Mouse (Mus musculus): ENCODE measurements at regions not wholly inside any gene's neighbourhood (a gene's known extent, or its start where the extent isn't known, plus 50 kb on each side); places are given as distances from the start of the nearest gene placed in this dataset.

DNA sequence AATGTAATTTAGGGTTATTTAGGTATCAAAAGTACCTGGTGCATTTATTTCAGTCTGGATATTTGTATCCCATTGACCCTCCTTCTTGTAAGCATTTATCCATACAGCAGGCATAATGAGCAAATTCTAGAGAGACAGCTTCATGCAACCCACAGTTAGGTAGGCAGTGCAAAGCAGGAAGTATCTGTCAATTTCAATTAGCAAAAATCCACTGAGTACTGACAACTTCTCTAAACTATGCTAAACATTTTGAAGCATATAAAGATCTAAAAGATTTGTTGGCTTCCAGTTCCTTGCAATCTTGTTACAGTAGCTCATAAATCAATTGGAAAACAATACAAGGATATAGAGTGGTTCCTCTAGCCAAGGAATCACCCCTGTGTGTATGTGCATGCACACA is 124.2 kb upstream of the Crim1 start:
- in situ Hi-C loops (cut with MboI; ENCODE audit: low pct_ligation_motif_present, low pct_unique_long_range_greater_than_20kb, low sequenced_read_pairs) = no loop called here
- Histone ChIP-seq H3K4me3 (replicated peaks in 1 of 3; ENCODE audit: low read depth in 2 of 3, low read length in 2 of 3, poor library complexity in 1 of 3) (no peak overlapping the region), H3K79me2 (replicated peaks; ENCODE audit: control insufficient read depth, extremely low read depth, insufficient read depth, poor library complexity, severe bottlenecking) (no peaks in the 10 kb centered on the region), H3K9ac (ENCODE audit: insufficient read depth, low read depth) (no peak overlapping the region), H3K4me2 (ENCODE audit: insufficient read depth, low read depth, poor library complexity, severe bottlenecking) (no peak overlapping the region), H3K27me3 (replicated peaks) (no peaks in the 10 kb centered on the region), H3K4me1 (ENCODE audit: control insufficient read depth in 1 of 2, insufficient read depth in 2 of 2) (no peaks in the 10 kb centered on the region), H3K27ac (ENCODE audit: insufficient read depth, low read depth) (no peak overlapping the region), H3K36me3 (replicated peaks in 1 of 2; ENCODE audit: control insufficient read depth in 1 of 2, insufficient read depth in 1 of 2, low read length in 1 of 2) (no peaks in the 10 kb centered on the region), H3K9me3 (replicated peaks; ENCODE audit: low read length) (no peaks in the 10 kb centered on the region)
- dilution Hi-C loops (cut with MboI; ENCODE audit: extremely low pct_ligation_motif_present, extremely low pct_unique_long_range_greater_than_20kb, low sequenced_read_pairs) = no loop called here
- TF ChIP-seq JUND (conservative IDR thresholded peaks at IDR 0.05; ENCODE audit: low read depth, low read length) (no peak), MEF2A (IDR thresholded peaks at IDR 0.05; ENCODE audit: borderline replicate concordance, low read depth, low read length) (no peak), POLR2A (IDR thresholded peaks at IDR 0.05; ENCODE audit: low read depth, low read length) (no peak)
- DNase-seq (ENCODE audit: extremely low read depth) = no peak

GRCm38 (mm10) chr17:78078381-78078780 is 121.7 kb upstream of the Crim1 start:
- Histone ChIP-seq H3K79me2 (replicated peaks; ENCODE audit: control insufficient read depth, extremely low read depth, insufficient read depth, poor library complexity, severe bottlenecking) (no peaks in the 10 kb centered on the region), H3K27me3 (replicated peaks) (no peaks in the 10 kb centered on the region), H3K36me3 (replicated peaks in 1 of 2; ENCODE audit: control insufficient read depth in 1 of 2, insufficient read depth in 1 of 2, low read length in 1 of 2) (no peaks in the 10 kb centered on the region), H3K9me3 (replicated peaks; ENCODE audit: low read length) (no peaks in the 10 kb centered on the region), H3K4me1 (ENCODE audit: control insufficient read depth in 1 of 2, insufficient read depth in 2 of 2) (no peaks in the 10 kb centered on the region), H3K9ac (ENCODE audit: insufficient read depth, low read depth) (no peak overlapping the region), H3K4me2 (ENCODE audit: insufficient read depth, low read depth, poor library complexity, severe bottlenecking) (no peak overlapping the region), H3K4me3 (replicated peaks in 1 of 3; ENCODE audit: low read depth in 2 of 3, low read length in 2 of 3, poor library complexity in 1 of 3) (no peak overlapping the region), H3K27ac (ENCODE audit: insufficient read depth, low read depth) (no peak overlapping the region)
- no peak for TF ChIP-seq HCFC1 (IDR thresholded peaks at IDR 0.05; ENCODE audit: low read depth, low read length)
- no peak for TF ChIP-seq JUN (IDR thresholded peaks at IDR 0.05; ENCODE audit: insufficient read depth, low read depth, low read length)
- TF ChIP-seq MEF2A (IDR thresholded peaks at IDR 0.05; ENCODE audit: borderline replicate concordance, low read depth, low read length) = no peak
- TF ChIP-seq ETS1 (conservative IDR thresholded peaks at IDR 0.05; ENCODE audit: low read depth, low read length) = no peak
- no peak for TF ChIP-seq ELF1 (IDR thresholded peaks at IDR 0.05; ENCODE audit: low read depth, low read length)
- no peak for TF ChIP-seq RAD21 (IDR thresholded peaks at IDR 0.05; ENCODE audit: low read depth, low read length)
- TF ChIP-seq IRF4 (IDR thresholded peaks at IDR 0.05; ENCODE audit: low read depth, low read length) = no peak
- TF ChIP-seq TBP (conservative IDR thresholded peaks at IDR 0.05; ENCODE audit: low read depth, low read length) = no peak
- no peak for TF ChIP-seq JUND (conservative IDR thresholded peaks at IDR 0.05; ENCODE audit: low read depth, low read length)
- no peak for TF ChIP-seq CHD1 (IDR thresholded peaks at IDR 0.05; ENCODE audit: low read depth, low read length)
- TF ChIP-seq SMC3 (IDR thresholded peaks at IDR 0.05; ENCODE audit: low read depth, low read length) = no peak
- no peak for TF ChIP-seq GABPA (IDR thresholded peaks at IDR 0.05; ENCODE audit: insufficient replicate concordance, low read depth, low read length)
- no peak for DNase-seq (ENCODE audit: extremely low read depth)
- in situ Hi-C loops (cut with MboI; ENCODE audit: low pct_ligation_motif_present, low pct_unique_long_range_greater_than_20kb, low sequenced_read_pairs) (no loop called here), dilution Hi-C loops (cut with MboI; ENCODE audit: extremely low pct_ligation_motif_present, extremely low pct_unique_long_range_greater_than_20kb, low sequenced_read_pairs) (no loop called here)

DNA sequence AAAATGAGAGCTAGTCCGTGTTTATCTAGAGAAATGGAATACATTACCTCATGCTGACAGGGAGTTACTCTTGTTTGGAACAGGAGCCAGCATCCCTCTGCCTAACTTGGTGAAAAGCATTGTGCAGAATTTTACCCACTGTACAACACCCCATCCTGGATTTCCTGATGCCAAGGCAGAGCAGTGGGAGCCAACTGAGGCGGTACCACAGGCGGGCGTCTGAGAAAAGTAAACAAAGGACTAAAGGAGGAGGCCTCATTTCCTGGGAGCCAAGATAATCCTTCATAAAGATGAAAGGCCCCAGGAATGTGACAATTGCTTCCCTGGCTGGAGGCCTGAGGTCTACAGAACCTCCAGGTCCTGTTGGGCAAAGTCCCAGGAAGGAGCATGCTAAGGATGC is 115.6 kb upstream of the Crim1 start:
- peaks cover 0 to 4% of the 10 kb centered on the region in 2 experiments; a peak in 2 of 4 replicates for H3K4me1 ChIP-seq (ENCODE audit: control insufficient read depth in 1 of 2, insufficient read depth in 2 of 2)
- no peaks in the 10 kb centered on the region for H3K27me3 ChIP-seq (replicated peaks)
- H3K4me3 ChIP-seq (replicated peaks in 1 of 3; ENCODE audit: low read depth in 2 of 3, low read length in 2 of 3, poor library complexity in 1 of 3) = no peak overlapping the region
- DNase-seq (ENCODE audit: extremely low read depth) = no peak
- in situ Hi-C loops (cut with MboI; ENCODE audit: low pct_ligation_motif_present, low pct_unique_long_range_greater_than_20kb, low sequenced_read_pairs) (no loop called here), dilution Hi-C loops (cut with MboI; ENCODE audit: extremely low pct_ligation_motif_present, extremely low pct_unique_long_range_greater_than_20kb, low sequenced_read_pairs) (no loop called here)
- H3K4me2 ChIP-seq (ENCODE audit: insufficient read depth, low read depth, poor library complexity, severe bottlenecking) = no peak overlapping the region
- TF ChIP-seq USF1 (IDR thresholded peaks at IDR 0.05; ENCODE audit: low read depth, low read length) (no peak), EP300 (IDR thresholded peaks at IDR 0.05; ENCODE audit: low read length) (no peak), ETS1 (conservative IDR thresholded peaks at IDR 0.05; ENCODE audit: low read depth, low read length) (no peak), TBP (conservative IDR thresholded peaks at IDR 0.05; ENCODE audit: low read depth, low read length) (no peak), ZC3H11A (IDR thresholded peaks at IDR 0.05; ENCODE audit: low read depth, low read length) (no peak), MAFK (IDR thresholded peaks at IDR 0.05; ENCODE audit: insufficient replicate concordance, low read length) (no peak), CTCF (conservative IDR thresholded peaks at IDR 0.05 in 1 of 2, IDR thresholded peaks at IDR 0.05 in 1 of 2; ENCODE audit: low read depth in 2 of 2, low read length in 2 of 2) (no peak)
- H3K79me2 ChIP-seq (replicated peaks; ENCODE audit: control insufficient read depth, extremely low read depth, insufficient read depth, poor library complexity, severe bottlenecking) = no peaks in the 10 kb centered on the region
- H3K9ac ChIP-seq (ENCODE audit: insufficient read depth, low read depth) = no peak overlapping the region
- H3K36me3 ChIP-seq (replicated peaks in 1 of 2; ENCODE audit: control insufficient read depth in 1 of 2, insufficient read depth in 1 of 2, low read length in 1 of 2) = no peaks in the 10 kb centered on the region
- H3K9me3 ChIP-seq (replicated peaks; ENCODE audit: low read length) = no peaks in the 10 kb centered on the region
- H3K27ac ChIP-seq (ENCODE audit: insufficient read depth, low read depth) = no peak overlapping the region
